Mouse (Mus musculus) gastrocnemius, postnatal 10 days (tissue): ENCODE measurements at regions not wholly inside any gene's neighbourhood (a gene's known extent, or its start where the extent isn't known, plus 50 kb on each side); places are given as distances from the start of the nearest gene placed in this dataset.

Source experiments
- DNase-seq: peaks from one replicate; pipeline ENCODE4 v3.0.0; 2021; ENCODE audit warnings: mixed read lengths

DNA sequence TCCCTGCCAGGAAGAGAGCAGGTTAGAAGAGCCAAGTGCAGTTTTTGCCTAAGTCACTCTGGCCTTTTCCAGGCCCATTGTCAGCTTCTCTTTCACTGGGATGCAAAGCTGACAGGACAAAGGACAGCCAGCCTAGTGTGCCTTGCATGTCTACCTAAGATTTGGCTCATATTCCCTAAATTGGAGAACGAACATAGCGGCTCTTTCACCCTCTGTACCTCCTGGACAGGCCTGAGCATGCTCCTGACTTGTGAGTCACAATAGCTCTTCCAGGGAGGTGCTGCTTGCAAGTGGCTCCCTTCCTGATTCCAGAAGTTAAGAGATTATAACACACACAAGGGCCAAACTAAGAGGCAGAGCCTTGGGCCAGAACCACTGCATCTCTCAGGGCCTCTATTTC, 97.1 kb downstream of the C1galt1 start:
- DNase-seq, result no peak

DNA sequence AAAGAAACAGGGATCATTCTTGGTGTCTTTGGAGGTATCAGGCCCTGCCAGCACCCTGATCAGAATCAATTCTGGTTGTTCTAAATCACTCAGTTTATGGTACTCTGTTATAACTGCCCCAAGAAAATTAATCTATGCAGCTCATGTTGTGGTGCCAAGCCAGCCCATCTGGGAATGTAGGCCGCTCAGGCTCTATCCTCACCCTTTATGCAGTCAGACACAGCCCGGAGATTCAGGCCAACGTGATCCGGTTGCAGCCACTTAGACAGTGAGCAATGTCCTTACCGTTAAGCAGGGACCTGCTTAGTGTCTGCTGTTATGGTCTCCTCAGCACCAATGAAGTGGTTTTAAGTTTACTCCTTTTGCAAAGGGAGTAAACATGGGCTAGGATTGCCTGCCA, 98.5 kb downstream of the C1galt1 start:
- peak; percentile 13 for DNase-seq

DNA sequence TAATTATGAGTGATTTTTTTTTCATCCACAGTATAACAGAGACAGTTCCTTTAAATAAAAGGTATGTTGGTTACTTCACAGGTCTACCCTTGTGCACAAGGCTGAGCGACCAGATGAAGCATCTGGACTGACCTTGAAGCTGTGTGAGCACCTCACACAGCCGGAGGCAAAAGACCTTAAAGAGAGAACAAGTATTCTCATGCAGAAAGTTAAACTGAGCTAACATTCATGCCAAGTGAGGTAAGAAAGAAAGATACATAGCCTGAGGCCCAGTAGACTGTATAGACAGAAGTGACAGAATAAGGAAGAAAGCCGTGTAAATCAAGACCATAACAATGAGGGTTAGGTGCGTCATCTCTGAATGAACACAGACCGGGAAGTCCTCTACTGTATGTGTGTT, 99.0 kb downstream of the C1galt1 start:
- no peak for DNase-seq
